Mouse (Mus musculus) activated CD4-positive, CD25-positive, alpha-beta regulatory T cell, adult 4 months (primary cell): ENCODE measurements around the gene Plcb3. TPM values are rescaled to one million over a fixed set of nuclear protein-coding genes. Genes with fewer than 3 reads are reported as not detected.
A peak's percentile ranks its signal among the peaks of the same experiment; 100 is the strongest.

Source experiments
- ATAC-seq: one replicate; pipeline ENCODE4 v1.8.0; 2017
- polyA plus RNA-seq, 2 experiments: library from polyadenylated mRNA; unstranded; fragments of 100-300 nt; shearing (Covaris generic); gene quantifications; one replicate each; pipeline ENCODE4 v1.2.1; 2017

Gene Plcb3
- polyA plus RNA-seq, 2 experiments from 2014 or later, result 3.2 to 5.1 TPM

GRCm38 (mm10) chr19:6990712-6991111 lies 14.4 kb upstream of the Plcb3 start:
- no peak for ATAC-seq

GRCm38 (mm10) chr19:6989251-6989650 lies 13.0 kb upstream of the Plcb3 start:
- no peak for ATAC-seq

DNA sequence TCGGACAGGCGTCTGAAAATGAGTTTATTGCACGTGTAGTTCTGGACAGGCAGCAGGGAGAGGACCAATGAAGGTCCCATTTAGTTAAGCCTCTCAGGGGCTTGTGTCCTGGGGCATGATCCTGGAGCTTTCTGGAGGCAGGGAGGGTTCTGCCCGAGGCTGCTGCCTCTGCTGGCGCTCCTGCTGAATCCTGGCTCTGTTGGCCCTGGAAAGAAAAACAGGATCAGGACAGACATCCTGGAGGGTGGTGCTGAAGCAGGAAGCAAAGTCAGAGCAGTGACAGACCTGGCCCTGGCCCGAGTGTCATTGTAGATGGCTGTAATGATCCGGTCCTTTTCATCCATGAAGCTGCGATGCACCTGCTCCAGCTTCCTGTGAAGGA lies 11.6 kb upstream of the Plcb3 start:
- ATAC-seq, result no peak

- ATAC-seq, result peak; percentile 49
These were observed 11.0 kb upstream of the Plcb3 start, which contains the start of gene Vegfb for GRCm38 (mm10) chr19:6987061-6987903. Gene Vegfb (minus strand): TSS chr19:6987651.

- ATAC-seq, result no peak
These were observed 9.9 kb upstream of the Plcb3 start for GRCm38 (mm10) chr19:6985951-6986708.

DNA sequence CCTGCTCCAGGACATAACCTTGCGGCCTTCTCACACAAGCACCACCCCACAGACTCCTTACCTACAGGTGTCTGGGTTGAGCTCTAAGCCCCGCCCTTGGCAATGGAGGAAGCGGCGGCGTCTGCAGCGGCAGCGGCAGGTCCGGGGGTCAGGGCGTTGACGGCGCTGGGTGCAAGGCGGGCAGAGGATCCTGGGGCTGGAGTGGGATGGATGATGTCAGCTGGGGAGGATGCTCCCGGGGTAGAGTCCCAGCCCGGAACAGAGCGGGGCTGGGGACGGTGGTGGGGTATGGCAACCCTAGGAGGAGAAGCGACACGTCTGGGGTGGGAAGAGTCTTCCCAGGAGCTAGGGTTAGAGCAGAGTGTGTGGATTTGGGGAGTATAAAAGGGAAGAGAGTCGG lies 9.0 kb upstream of the Plcb3 start:
- ATAC-seq, result no peak

- no peak for ATAC-seq
These were observed 7.4 kb upstream of the Plcb3 start for GRCm38 (mm10) chr19:6983621-6984020.

DNA sequence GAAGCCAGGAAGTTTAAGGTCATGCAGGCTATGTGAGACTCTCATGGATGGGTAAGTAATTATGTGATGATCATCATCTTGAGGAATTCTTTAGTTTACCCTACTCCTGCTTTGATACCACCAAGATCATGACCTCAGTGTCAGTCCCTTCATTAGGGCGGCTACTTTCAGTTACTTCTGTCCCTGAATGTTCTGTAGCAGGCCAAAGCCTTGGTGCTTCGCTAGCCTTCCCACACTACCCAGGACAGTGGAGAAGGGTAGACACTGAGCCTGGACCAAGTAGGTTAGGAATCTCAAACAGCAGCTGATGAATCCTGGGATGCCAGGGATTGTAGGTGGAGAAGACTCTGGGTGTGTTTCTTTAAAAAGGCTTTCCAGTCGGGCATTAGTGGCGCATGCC lies 5.2 kb upstream of the Plcb3 start:
- ATAC-seq, result no peak

- ATAC-seq, result peak; percentile 57
These were observed 4.3 kb upstream of the Plcb3 start, which contains the start of gene Fkbp2 for GRCm38 (mm10) chr19:6980381-6981093. Gene Fkbp2 (minus strand): TSS chr19:6980501.

GRCm38 (mm10) chr19:6979486-6980380 lies 3.5 kb upstream of the Plcb3 start:
- peak; percentile 82 for ATAC-seq

DNA sequence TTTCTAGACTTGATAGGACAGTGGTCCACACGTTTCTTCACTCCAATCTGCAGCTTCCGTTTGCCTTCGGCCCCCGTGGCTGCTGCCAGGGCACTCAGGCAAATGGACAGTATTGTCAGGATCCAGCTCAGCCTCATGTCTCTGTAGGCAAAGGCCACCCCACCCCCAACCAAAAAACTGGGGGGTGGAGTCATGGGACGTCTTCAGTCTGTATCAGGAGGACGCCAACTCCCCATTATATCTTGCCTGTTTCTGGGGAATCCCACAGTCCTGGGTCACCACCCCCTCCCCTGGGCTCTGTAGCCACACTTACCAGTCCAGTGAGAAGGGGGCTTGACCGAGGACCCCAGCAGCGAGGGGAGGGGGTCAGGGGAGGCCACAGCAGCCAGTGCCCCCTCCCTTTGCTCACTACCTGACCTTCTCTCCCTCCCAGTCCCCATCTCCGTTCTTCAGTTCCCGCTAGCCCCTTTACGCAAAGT lies 2.8 kb upstream of the Plcb3 start:
- ATAC-seq, result no peak

GRCm38 (mm10) chr19:6978639-6978974 lies 2.3 kb upstream of the Plcb3 start:
- ATAC-seq, result no peak

- no peak for ATAC-seq
These were observed 1.7 kb upstream of the Plcb3 start for GRCm38 (mm10) chr19:6977759-6978638.

- ATAC-seq, result peak; percentile 41
These were observed 1.8 kb downstream of the Plcb3 start, which contains the start of gene Ppp1r14b for GRCm38 (mm10) chr19:6974211-6975205. Gene Ppp1r14b (plus strand): TSS chr19:6974968.

DNA sequence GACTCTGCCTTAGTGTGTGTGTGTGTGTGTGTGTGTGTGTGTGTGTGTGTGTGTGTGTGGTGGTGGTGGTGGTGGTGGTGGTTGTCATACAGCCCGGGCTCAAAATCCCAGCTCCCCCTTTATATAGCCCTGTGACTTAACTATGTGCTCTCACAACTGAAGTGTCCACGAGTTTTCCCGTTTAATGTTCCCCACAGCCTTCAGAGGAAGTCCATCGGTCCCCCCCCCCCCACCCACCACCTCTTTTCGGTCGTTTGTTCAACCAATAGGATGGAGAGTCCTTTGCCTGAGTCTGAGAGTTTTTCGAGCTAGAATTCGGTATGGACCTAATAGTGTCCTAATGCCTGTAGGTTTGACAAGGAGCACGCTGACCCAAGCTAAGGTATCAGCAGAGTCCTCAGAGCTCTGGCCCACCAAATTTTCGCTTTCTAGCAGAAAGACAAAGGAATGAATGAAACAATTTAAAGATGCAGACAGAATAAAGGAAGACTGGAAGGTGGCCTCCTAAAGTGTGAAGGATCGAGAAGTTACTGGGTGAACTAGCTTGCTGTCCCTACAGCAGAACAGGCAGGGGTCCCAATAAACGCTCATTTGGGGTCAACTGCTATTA lies 2.6 kb downstream of the Plcb3 start:
- ATAC-seq, result no peak

- no peak for ATAC-seq
These were observed 3.9 kb downstream of the Plcb3 start for GRCm38 (mm10) chr19:6972247-6972917.

DNA sequence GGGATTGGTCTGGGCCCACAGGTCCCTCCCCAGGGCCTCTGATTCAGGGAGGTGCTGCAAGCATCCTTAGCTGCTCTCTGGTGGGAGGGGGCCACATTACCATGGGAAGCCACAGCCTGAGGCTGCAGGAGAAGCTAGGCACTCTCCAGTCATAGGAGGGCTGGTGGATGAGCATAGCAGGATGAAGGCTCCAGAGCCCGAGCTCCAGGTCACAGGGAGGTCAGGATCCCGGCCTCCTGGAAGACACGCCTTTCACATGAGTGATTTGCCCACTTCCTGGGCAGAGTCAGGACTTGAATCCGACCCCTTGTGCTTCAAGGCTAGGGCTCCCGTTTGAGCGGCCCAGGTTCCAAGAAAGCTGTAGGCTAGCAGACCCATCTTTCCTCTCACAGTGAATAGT lies 4.6 kb downstream of the Plcb3 start:
- ATAC-seq, result no peak

GRCm38 (mm10) chr19:6970460-6971085 lies 5.7 kb downstream of the Plcb3 start:
- peak; percentile 16 for ATAC-seq
